Mouse (Mus musculus): Measurements from ENCODE around the gene Chmp6.

Chmp6 gene

GRCm38 (mm10) chr11:119937216-119937615 lies 24.0 kb downstream of the Chmp6 start:
- no peak for DNase-seq (ENCODE audit: low read depth, low spot score)

- no peak for DNase-seq (ENCODE audit: low read depth, low spot score)
Measured at GRCm38 (mm10) chr11:119937772-119938502, 24.7 kb downstream of the Chmp6 start.

GRCm38 (mm10) chr11:119939073-119939710 lies 26.0 kb downstream of the Chmp6 start:
- no peak for DNase-seq (ENCODE audit: low read depth, low spot score)

- DNase-seq (ENCODE audit: low read depth, low spot score), result no peak
Measured at GRCm38 (mm10) chr11:119939711-119940106, 26.5 kb downstream of the Chmp6 start.

- no peak for DNase-seq (ENCODE audit: low read depth, low spot score)
Measured at GRCm38 (mm10) chr11:119940142-119940541, 26.9 kb downstream of the Chmp6 start.

GRCm38 (mm10) chr11:119941794-119942193 lies 28.6 kb downstream of the Chmp6 start:
- no peak for DNase-seq (ENCODE audit: low read depth, low spot score)

- no peak for DNase-seq (ENCODE audit: low read depth, low spot score)
Measured at GRCm38 (mm10) chr11:119942201-119942726, 29.0 kb downstream of the Chmp6 start.

- peak; percentile 98 for DNase-seq (ENCODE audit: low read depth, low spot score)
Measured at GRCm38 (mm10) chr11:119942727-119943427, 29.6 kb downstream of the Chmp6 start, which contains the start of gene Baiap2. TSS of gene Baiap2 (plus strand) at chr11:119942763.

- DNase-seq (ENCODE audit: low read depth, low spot score), result no peak
Measured at GRCm38 (mm10) chr11:119943428-119943988, 30.3 kb downstream of the Chmp6 start.

GRCm38 (mm10) chr11:119945343-119945742 lies 32.1 kb downstream of the Chmp6 start:
- no peak for DNase-seq (ENCODE audit: low read depth, low spot score)

- no peak for DNase-seq (ENCODE audit: low read depth, low spot score)
Measured at GRCm38 (mm10) chr11:119947426-119947825, 34.2 kb downstream of the Chmp6 start.

GRCm38 (mm10) chr11:119947897-119948296 lies 34.7 kb downstream of the Chmp6 start:
- no peak for DNase-seq (ENCODE audit: low read depth, low spot score)

- no peak for DNase-seq (ENCODE audit: low read depth, low spot score)
Measured at GRCm38 (mm10) chr11:119948305-119948704, 35.1 kb downstream of the Chmp6 start.

GRCm38 (mm10) chr11:119948803-119949202 lies 35.6 kb downstream of the Chmp6 start:
- no peak for DNase-seq (ENCODE audit: low read depth, low spot score)

GRCm38 (mm10) chr11:119950535-119950934 lies 37.3 kb downstream of the Chmp6 start:
- no peak for DNase-seq (ENCODE audit: low read depth, low spot score)

- DNase-seq (ENCODE audit: low read depth, low spot score), result no peak
Measured at GRCm38 (mm10) chr11:119951326-119951725, 38.1 kb downstream of the Chmp6 start.

GRCm38 (mm10) chr11:119952429-119953224 lies 39.4 kb downstream of the Chmp6 start:
- no peak for DNase-seq (ENCODE audit: low read depth, low spot score)

GRCm38 (mm10) chr11:119954233-119954632 lies 41.0 kb downstream of the Chmp6 start:
- no peak for DNase-seq (ENCODE audit: low read depth, low spot score)

- DNase-seq (ENCODE audit: low read depth, low spot score), result no peak
Measured at GRCm38 (mm10) chr11:119954749-119955337, 41.6 kb downstream of the Chmp6 start.

GRCm38 (mm10) chr11:119955432-119955831 lies 42.2 kb downstream of the Chmp6 start:
- no peak for DNase-seq (ENCODE audit: low read depth, low spot score)

GRCm38 (mm10) chr11:119956590-119956989 lies 43.3 kb downstream of the Chmp6 start:
- DNase-seq (ENCODE audit: low read depth, low spot score), result no peak

Data from retina, postnatal 7 days (tissue).